Mouse (Mus musculus): ENCODE results near the gene Csrnp1. TPM values are rescaled to one million over a fixed set of nuclear protein-coding genes. Genes with fewer than 3 reads are reported as not detected.
A peak's percentile ranks its signal among the peaks of the same experiment; 100 is the strongest.

Gene Csrnp1
- polyA plus RNA-seq, 1 experiment from 2014 or later: 1.7 TPM

GRCm38 (mm10) chr9:119962216-119962615, 22.2 kb downstream of the Csrnp1 start:
- ATAC-seq (ENCODE audit: low read depth) (no peak), DNase-seq (ENCODE audit: low spot score) (no peak)
- Histone ChIP-seq H3K36me3 (ENCODE audit: control insufficient read depth, insufficient read depth, low read length) (no peaks in the 10 kb centered on the region), H3K4me2 (ENCODE audit: low read depth, low read length) (no peak overlapping the region), H3K9me3 (ENCODE audit: control insufficient read depth, low read length) (no peaks in the 10 kb centered on the region), H3K4me3 (ENCODE audit: low read depth, low read length) (no peak overlapping the region), H3K4me1 (ENCODE audit: control insufficient read depth, insufficient read depth, low read length) (peaks cover 10% of the 10 kb centered on the region), H3K27ac (replicated peaks; ENCODE audit: low read depth, low read length) (no peak overlapping the region), H3K27me3 (replicated peaks; ENCODE audit: control insufficient read depth, insufficient read depth, low read length) (no peaks in the 10 kb centered on the region), H3K9ac (ENCODE audit: low read depth, low read length) (no peak overlapping the region)
- 68% methylated on average over 4 of the region's 4 CpGs for WGBS

GRCm38 (mm10) chr9:119958835-119959234, 25.6 kb downstream of the Csrnp1 start:
- no peaks in the 10 kb centered on the region for H3K36me3 ChIP-seq (ENCODE audit: control insufficient read depth, insufficient read depth, low read length)
- no peak for DNase-seq (ENCODE audit: low spot score)
- no peak overlapping the region for H3K4me3 ChIP-seq (ENCODE audit: low read depth, low read length)
- H3K27ac ChIP-seq (replicated peaks; ENCODE audit: low read depth, low read length): no peak overlapping the region
- no peaks in the 10 kb centered on the region for H3K27me3 ChIP-seq (replicated peaks; ENCODE audit: control insufficient read depth, insufficient read depth, low read length)
- WGBS: 73% methylated on average over 9 of the region's 9 CpGs
- H3K9me3 ChIP-seq (ENCODE audit: control insufficient read depth, low read length): no peaks in the 10 kb centered on the region
- no peak for ATAC-seq (ENCODE audit: low read depth)
- no peak overlapping the region for H3K9ac ChIP-seq (ENCODE audit: low read depth, low read length)
- peaks cover 10% of the 10 kb centered on the region for H3K4me1 ChIP-seq (ENCODE audit: control insufficient read depth, insufficient read depth, low read length)
- H3K4me2 ChIP-seq (ENCODE audit: low read depth, low read length): no peak overlapping the region

- WGBS: 81% methylated on average over 9 of the region's 9 CpGs
- no peaks in the 10 kb centered on the region for H3K9me3 ChIP-seq (ENCODE audit: control insufficient read depth, low read length)
- H3K27me3 ChIP-seq (replicated peaks; ENCODE audit: control insufficient read depth, insufficient read depth, low read length): no peaks in the 10 kb centered on the region
- no peaks in the 10 kb centered on the region for H3K4me1 ChIP-seq (ENCODE audit: control insufficient read depth, insufficient read depth, low read length)
- no peaks in the 10 kb centered on the region for H3K36me3 ChIP-seq (ENCODE audit: control insufficient read depth, insufficient read depth, low read length)
- H3K27ac ChIP-seq (replicated peaks; ENCODE audit: low read depth, low read length): no peak overlapping the region
- ATAC-seq (ENCODE audit: low read depth) (no peak), DNase-seq (ENCODE audit: low spot score) (no peak)
- no peak overlapping the region for H3K4me2 ChIP-seq (ENCODE audit: low read depth, low read length)
- no peak overlapping the region for H3K9ac ChIP-seq (ENCODE audit: low read depth, low read length)
- H3K4me3 ChIP-seq (ENCODE audit: low read depth, low read length): no peak overlapping the region
These were observed 33.1 kb downstream of the Csrnp1 start for GRCm38 (mm10) chr9:119951388-119951787.

- H3K4me1 ChIP-seq (ENCODE audit: control insufficient read depth, insufficient read depth, low read length): no peaks in the 10 kb centered on the region
- H3K27me3 ChIP-seq (replicated peaks; ENCODE audit: control insufficient read depth, insufficient read depth, low read length): no peaks in the 10 kb centered on the region
- H3K9ac ChIP-seq (ENCODE audit: low read depth, low read length): 0 out of 2 replicates have a peak overlapping the region, but pooled peaks have one; percentile 6
- H3K9me3 ChIP-seq (ENCODE audit: control insufficient read depth, low read length): no peaks in the 10 kb centered on the region
- DNase-seq (ENCODE audit: low spot score) (peak; percentile 48), ATAC-seq (ENCODE audit: low read depth) (no peak)
- no peaks in the 10 kb centered on the region for H3K36me3 ChIP-seq (ENCODE audit: control insufficient read depth, insufficient read depth, low read length)
- H3K4me2 ChIP-seq (ENCODE audit: low read depth, low read length): no peak overlapping the region
- no peak overlapping the region for H3K4me3 ChIP-seq (ENCODE audit: low read depth, low read length)
- H3K27ac ChIP-seq (replicated peaks; ENCODE audit: low read depth, low read length): no peak overlapping the region
- 42% methylated on average over 5 of the region's 6 CpGs for WGBS
These were observed 34.0 kb downstream of the Csrnp1 start for GRCm38 (mm10) chr9:119950434-119950833.

- H3K9me3 ChIP-seq (ENCODE audit: control insufficient read depth, low read length): no peaks in the 10 kb centered on the region
- H3K36me3 ChIP-seq (ENCODE audit: control insufficient read depth, insufficient read depth, low read length): no peaks in the 10 kb centered on the region
- H3K4me2 ChIP-seq (ENCODE audit: low read depth, low read length): no peak overlapping the region
- H3K27ac ChIP-seq (replicated peaks; ENCODE audit: low read depth, low read length): no peak overlapping the region
- 43% methylated on average over 3 of the region's 3 CpGs for WGBS
- no peaks in the 10 kb centered on the region for H3K4me1 ChIP-seq (ENCODE audit: control insufficient read depth, insufficient read depth, low read length)
- H3K9ac ChIP-seq (ENCODE audit: low read depth, low read length): no peak overlapping the region
- H3K4me3 ChIP-seq (ENCODE audit: low read depth, low read length): no peak overlapping the region
- ATAC-seq (ENCODE audit: low read depth) (no peak), DNase-seq (ENCODE audit: low spot score) (no peak)
- H3K27me3 ChIP-seq (replicated peaks; ENCODE audit: control insufficient read depth, insufficient read depth, low read length): no peaks in the 10 kb centered on the region
These were observed 35.7 kb downstream of the Csrnp1 start for GRCm38 (mm10) chr9:119948804-119949203.

- Histone ChIP-seq H3K4me1 (ENCODE audit: control insufficient read depth, insufficient read depth, low read length) (no peaks in the 10 kb centered on the region), H3K9ac (ENCODE audit: low read depth, low read length) (no peak overlapping the region), H3K4me3 (ENCODE audit: low read depth, low read length) (no peak overlapping the region), H3K27ac (replicated peaks; ENCODE audit: low read depth, low read length) (no peak overlapping the region), H3K27me3 (replicated peaks; ENCODE audit: control insufficient read depth, insufficient read depth, low read length) (no peaks in the 10 kb centered on the region), H3K4me2 (ENCODE audit: low read depth, low read length) (no peak overlapping the region), H3K36me3 (ENCODE audit: control insufficient read depth, insufficient read depth, low read length) (no peaks in the 10 kb centered on the region), H3K9me3 (ENCODE audit: control insufficient read depth, low read length) (no peaks in the 10 kb centered on the region)
- DNase-seq (ENCODE audit: low spot score) (no peak), ATAC-seq (ENCODE audit: low read depth) (no peak)
- WGBS: 74% methylated on average over 9 of the region's 12 CpGs
These were observed 39.1 kb downstream of the Csrnp1 start for GRCm38 (mm10) chr9:119945173-119945900.

GRCm38 (mm10) chr9:119943326-119943725, 41.1 kb downstream of the Csrnp1 start:
- H3K4me2 ChIP-seq (ENCODE audit: low read depth, low read length): no peak overlapping the region
- H3K27ac ChIP-seq (replicated peaks; ENCODE audit: low read depth, low read length): no peak overlapping the region
- no peak for DNase-seq (ENCODE audit: low spot score)
- WGBS: 78% methylated on average over 1 of the region's 1 CpGs
- no peaks in the 10 kb centered on the region for H3K36me3 ChIP-seq (ENCODE audit: control insufficient read depth, insufficient read depth, low read length)
- no peak for ATAC-seq (ENCODE audit: low read depth)
- H3K9me3 ChIP-seq (ENCODE audit: control insufficient read depth, low read length): no peaks in the 10 kb centered on the region
- H3K27me3 ChIP-seq (replicated peaks; ENCODE audit: control insufficient read depth, insufficient read depth, low read length): no peaks in the 10 kb centered on the region
- H3K4me1 ChIP-seq (ENCODE audit: control insufficient read depth, insufficient read depth, low read length): peaks cover 4% of the 10 kb centered on the region; the same call in 1 of the 2 replicates
- H3K4me3 ChIP-seq (ENCODE audit: low read depth, low read length): no peak overlapping the region
- no peak overlapping the region for H3K9ac ChIP-seq (ENCODE audit: low read depth, low read length)

GRCm38 (mm10) chr9:119941861-119942260, 42.6 kb downstream of the Csrnp1 start:
- H3K27ac ChIP-seq (replicated peaks; ENCODE audit: low read depth, low read length): no peak overlapping the region

GRCm38 (mm10) chr9:119941407-119941806, 43.1 kb downstream of the Csrnp1 start:
- Histone ChIP-seq H3K27me3 (replicated peaks; ENCODE audit: control insufficient read depth, insufficient read depth, low read length) (no peaks in the 10 kb centered on the region), H3K9ac (ENCODE audit: low read depth, low read length) (no peak overlapping the region), H3K9me3 (ENCODE audit: control insufficient read depth, low read length) (no peaks in the 10 kb centered on the region), H3K4me3 (ENCODE audit: low read depth, low read length) (no peak overlapping the region), H3K27ac (replicated peaks; ENCODE audit: low read depth, low read length) (no peak overlapping the region), H3K4me1 (ENCODE audit: control insufficient read depth, insufficient read depth, low read length) (peaks cover 8% of the 10 kb centered on the region), H3K36me3 (ENCODE audit: control insufficient read depth, insufficient read depth, low read length) (no peaks in the 10 kb centered on the region), H3K4me2 (ENCODE audit: low read depth, low read length) (no peak overlapping the region)
- ATAC-seq (ENCODE audit: low read depth) (no peak), DNase-seq (ENCODE audit: low spot score) (peak; percentile 66)
- WGBS: 80% methylated on average over 5 of the region's 5 CpGs

More at GRCm38 (mm10) chr9:119941861-119942260, 42.6 kb downstream of the Csrnp1 start:
- no peak overlapping the region for H3K4me2 ChIP-seq (ENCODE audit: low read depth, low read length)
- H3K9ac ChIP-seq (ENCODE audit: low read depth, low read length): no peak overlapping the region
- ATAC-seq (ENCODE audit: low read depth) (no peak), DNase-seq (ENCODE audit: low spot score) (no peak)
- no peaks in the 10 kb centered on the region for H3K27me3 ChIP-seq (replicated peaks; ENCODE audit: control insufficient read depth, insufficient read depth, low read length)
- H3K9me3 ChIP-seq (ENCODE audit: control insufficient read depth, low read length): no peaks in the 10 kb centered on the region
- WGBS: 68% methylated on average over 12 of the region's 14 CpGs
- H3K36me3 ChIP-seq (ENCODE audit: control insufficient read depth, insufficient read depth, low read length): no peaks in the 10 kb centered on the region
- H3K4me3 ChIP-seq (ENCODE audit: low read depth, low read length): no peak overlapping the region
- H3K4me1 ChIP-seq (ENCODE audit: control insufficient read depth, insufficient read depth, low read length): peaks cover 4% of the 10 kb centered on the region; the same call in 1 of the 2 replicates

All from embryonic facial prominence, embryonic 14.5 days (tissue).